8 mouse cellular contexts compared by ENCODE assay signal in the genomic region with DNA sequence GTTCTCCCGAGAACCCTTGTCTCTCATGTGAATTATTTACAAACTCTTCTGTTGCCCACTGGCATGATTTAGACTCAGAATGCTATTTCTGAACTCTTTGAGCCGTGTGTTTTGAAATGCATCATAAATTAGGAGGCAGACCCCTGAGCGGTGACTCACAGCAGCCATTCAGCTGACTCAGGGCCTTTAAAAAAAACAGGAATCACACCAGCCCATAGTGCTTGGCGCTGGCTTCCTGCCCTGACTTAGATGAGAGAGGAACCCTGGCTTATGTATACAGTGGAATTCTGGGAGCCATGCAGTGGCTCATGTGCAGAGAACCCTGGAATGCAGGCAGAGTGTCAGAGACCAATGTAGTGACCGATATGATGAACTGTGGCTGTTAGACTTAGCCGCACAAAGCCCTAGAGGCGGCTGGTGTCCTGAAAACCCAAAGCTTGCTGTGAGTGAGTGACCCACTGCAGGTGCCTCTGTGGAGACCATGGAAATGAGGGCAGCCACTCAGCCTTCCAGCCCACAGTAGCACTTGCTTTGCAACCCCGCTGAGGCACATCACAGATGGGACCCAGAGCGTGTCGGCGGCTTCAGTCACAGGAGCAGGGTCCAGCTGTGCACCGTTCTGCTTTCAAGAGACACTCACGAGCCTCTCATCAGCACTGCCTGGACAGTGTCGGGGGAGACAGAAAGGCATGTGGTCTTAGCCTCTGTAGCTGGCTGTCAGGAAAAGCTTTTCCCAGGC.
DNase-seq lines count a peak whose midpoint lies in the region; ATAC-seq and TF ChIP-seq lines count a peak whose summit lies in the region.

No protein-coding gene starts in this region.

- H3K27ac ChIP-seq in spleen, adult 2 months (ENCODE audit: insufficient read depth, low read length) = peak overlapping the region; percentile 22; the same call in 1 of the 2 replicates
- H3K27ac ChIP-seq in forebrain, postnatal 0 days (ENCODE audit: low read depth, low read length) = no peak overlapping the region; the same call in 1 of the 2 replicates
- peak overlapping the region; percentile 67 for H3K27ac ChIP-seq in intestine, embryonic 16.5 days (ENCODE audit: low read length)
- peak overlapping the region; percentile 34 for H3K27ac ChIP-seq in liver, embryonic 13.5 days

- H3K4me1 ChIP-seq in spleen, adult 2 months (ENCODE audit: control insufficient read depth, insufficient read depth, insufficient read length) = no peaks in the 10 kb centered on the region
- H3K4me1 ChIP-seq in forebrain, postnatal 0 days (ENCODE audit: insufficient read depth) = no peaks in the 10 kb centered on the region
- peaks cover 31% of the 10 kb centered on the region for H3K4me1 ChIP-seq in intestine, embryonic 16.5 days (ENCODE audit: control insufficient read depth, insufficient read depth, low read length)
- 0 out of 2 replicates have a peak, but pooled peaks cover 6% of the 10 kb centered on the region for H3K4me1 ChIP-seq in liver, embryonic 13.5 days (replicated peaks)

- H3K36me3 ChIP-seq in spleen, adult 2 months (ENCODE audit: control insufficient read depth, insufficient read depth, low read length) = peaks cover 3% of the 10 kb centered on the region
- H3K36me3 ChIP-seq in forebrain, postnatal 0 days (ENCODE audit: insufficient read depth) = peaks cover 75% of the 10 kb centered on the region
- H3K36me3 ChIP-seq in intestine, embryonic 16.5 days (ENCODE audit: control insufficient read depth, insufficient read depth, low read length) = no peaks in the 10 kb centered on the region; the same call in 1 of the 2 replicates
- no peaks in the 10 kb centered on the region for H3K36me3 ChIP-seq in liver, embryonic 13.5 days

- no peak overlapping the region for H3K9ac ChIP-seq in forebrain, postnatal 0 days
- no peak overlapping the region for H3K9ac ChIP-seq in intestine, embryonic 16.5 days (ENCODE audit: low read depth, low read length)
- H3K9ac ChIP-seq in liver, embryonic 13.5 days = no peak overlapping the region

- DNase-seq in spleen, adult 2 months (ENCODE audit: low read depth in 1 of 2, low spot score in 2 of 2) = no peak
- no peak for DNase-seq in spleen, postnatal 4 days (ENCODE audit: low spot score in 2 of 2)
- DNase-seq in forebrain, postnatal 0 days = no peak
- no peak for DNase-seq in liver, embryonic 13.5 days
- DNase-seq in retina, embryonic 14.5 days (ENCODE audit: low spot score) = peak; percentile 61
- no peak for DNase-seq in layer of hippocampus, postnatal 14 days (ENCODE audit: low spot score in 2 of 2)
- no peak for DNase-seq in ovary, postnatal 36 days (ENCODE audit: low spot score)

- no peak for TF ChIP-seq CTCF in spleen, adult 2 months (IDR thresholded peaks at IDR 0.05; ENCODE audit: extremely low read depth, insufficient read depth, insufficient read length, insufficient replicate concordance)
- no peak for TF ChIP-seq CTCF in forebrain, postnatal 0 days (IDR thresholded peaks at IDR 0.05; ENCODE audit: low read depth)

- no peaks in the 10 kb centered on the region for H3K27me3 ChIP-seq in spleen, adult 2 months (ENCODE audit: control insufficient read depth, insufficient read depth, low read length)
- no peaks in the 10 kb centered on the region for H3K27me3 ChIP-seq in forebrain, postnatal 0 days (ENCODE audit: insufficient read depth, low read length)
- H3K27me3 ChIP-seq in intestine, embryonic 16.5 days (replicated peaks; ENCODE audit: control insufficient read depth, insufficient read depth, low read length) = no peaks in the 10 kb centered on the region
- H3K27me3 ChIP-seq in liver, embryonic 13.5 days = no peaks in the 10 kb centered on the region

- TF ChIP-seq POLR2A in spleen, adult 2 months (IDR thresholded peaks at IDR 0.05; ENCODE audit: low read depth, low read length) = no peak

- no peak overlapping the region for H3K4me2 ChIP-seq in forebrain, postnatal 0 days (ENCODE audit: low read depth)
- H3K4me2 ChIP-seq in intestine, embryonic 16.5 days (ENCODE audit: low read depth, low read length) = no peak overlapping the region
- no peak overlapping the region for H3K4me2 ChIP-seq in liver, embryonic 13.5 days

- 68% methylated on average over 14 of the region's 14 CpGs for WGBS in spleen, adult 2 months
- 47% methylated on average over 14 of the region's 14 CpGs for WGBS in forebrain, postnatal 0 days
- WGBS in intestine, embryonic 16.5 days = 39% methylated on average over 14 of the region's 14 CpGs
- 54% methylated on average over 14 of the region's 14 CpGs for WGBS in liver, embryonic 13.5 days (ENCODE audit: insufficient replicate concordance)

- no peaks in the 10 kb centered on the region for H3K9me3 ChIP-seq in forebrain, postnatal 0 days (ENCODE audit: low read length)
- no peaks in the 10 kb centered on the region for H3K9me3 ChIP-seq in intestine, embryonic 16.5 days (ENCODE audit: control insufficient read depth, low read length)
- no peaks in the 10 kb centered on the region for H3K9me3 ChIP-seq in liver, embryonic 13.5 days (replicated peaks)

- peak; percentile 23; the same call in 1 of the 2 replicates for ATAC-seq in forebrain, postnatal 0 days
- ATAC-seq in intestine, embryonic 16.5 days = peak; percentile 71
- ATAC-seq in liver, embryonic 13.5 days (ENCODE audit: low read depth) = 0 out of 2 replicates have a peak, but pooled peaks have one; percentile 39

- no peak overlapping the region for H3K4me3 ChIP-seq in spleen, adult 2 months (ENCODE audit: extremely low read depth, insufficient read depth, insufficient read length)
- no peak overlapping the region for H3K4me3 ChIP-seq in forebrain, postnatal 0 days (ENCODE audit: low read depth, low read length)
- H3K4me3 ChIP-seq in intestine, embryonic 16.5 days (ENCODE audit: low read length) = no peak overlapping the region
- no peak overlapping the region for H3K4me3 ChIP-seq in liver, embryonic 13.5 days (replicated peaks)
